Mouse (Mus musculus) CH12.LX (cell line): Measurements from ENCODE around the gene Eif4e.

Source experiments
- CHD1 ChIP-seq: IDR thresholded peaks from 2 replicates; pipeline ENCODE4 v1.6.1; 2012; ENCODE audit warnings: low read depth, low read length, improper control_type of control experiment, inconsistent platforms
- CHD2 ChIP-seq: IDR thresholded peaks from 2 replicates; pipeline ENCODE4 v1.6.1; 2011; ENCODE audit warnings: low read length, improper control_type of control experiment
- CTCF ChIP-seq, 2 experiments: IDR thresholded peaks in 1 of 2; conservative IDR thresholded peaks in 1 of 2; 2 replicates each; pipeline ENCODE4 v1.5.1; 2011 to 2012; ENCODE audit warnings: low read depth in 2 of 2, low read length in 2 of 2, improper control_type of control experiment in 1 of 2, inconsistent platforms in 1 of 2, mild to moderate bottlenecking in 1 of 2, moderate library complexity in 1 of 2
- EP300 ChIP-seq: IDR thresholded peaks from 2 replicates; pipeline ENCODE4 v1.6.1; 2011; ENCODE audit warnings: low read length, improper control_type of control experiment
- GABPA ChIP-seq: IDR thresholded peaks from 2 replicates; pipeline ENCODE4 v1.6.1; 2012; ENCODE audit warnings: low read depth, low read length, improper control_type of control experiment, inconsistent platforms; ENCODE audit not compliant: insufficient replicate concordance
- NRF1 ChIP-seq: IDR thresholded peaks from 2 replicates; pipeline ENCODE4 v1.6.1; 2014; ENCODE audit warnings: low read depth, mild to moderate bottlenecking, inconsistent platforms, low read length, improper control_type of control experiment, moderate library complexity
- POLR2A ChIP-seq: IDR thresholded peaks from 2 replicates; pipeline ENCODE4 v1.6.1; 2011; ENCODE audit warnings: low read depth, mild to moderate bottlenecking, improper control_type of control experiment, low read length
- POLR2AphosphoS2 ChIP-seq: IDR thresholded peaks from 2 replicates; pipeline ENCODE4 v1.6.1; 2011; ENCODE audit warnings: low read depth, low read length, improper control_type of control experiment
- SIN3A ChIP-seq: IDR thresholded peaks from 2 replicates; pipeline ENCODE4 v1.6.1; 2012; ENCODE audit warnings: low read length, improper control_type of control experiment, inconsistent platforms
- UBTF ChIP-seq: IDR thresholded peaks from 2 replicates; pipeline ENCODE4 v1.6.1; 2012; ENCODE audit warnings: low read depth, mild to moderate bottlenecking, inconsistent platforms, low read length, improper control_type of control experiment, moderate library complexity
- ZKSCAN1 ChIP-seq: IDR thresholded peaks from 2 replicates; pipeline ENCODE4 v1.6.1; 2012; ENCODE audit warnings: low read depth, inconsistent platforms, low read length, improper control_type of control experiment, borderline replicate concordance

DNA sequence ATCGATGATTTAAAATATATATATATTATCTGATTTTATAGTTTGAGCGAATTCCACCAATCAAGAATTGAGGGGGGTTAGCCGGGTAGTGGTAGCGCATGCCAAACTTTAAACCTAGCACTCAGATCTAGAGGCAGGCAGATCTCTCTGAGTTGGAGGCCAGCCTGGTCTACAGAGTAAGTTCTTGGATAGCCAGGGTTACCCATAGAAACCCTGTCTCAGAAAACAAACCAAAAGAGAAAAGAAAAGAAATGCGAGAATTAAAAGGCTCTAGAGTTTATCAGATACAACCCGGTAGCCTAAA is 36.0 kb upstream of the Eif4e start:
- TF ChIP-seq CTCF (conservative IDR thresholded peaks at IDR 0.05 in 1 of 2, IDR thresholded peaks at IDR 0.05 in 1 of 2; ENCODE audit: low read depth in 2 of 2, low read length in 2 of 2), result no peak
- TF ChIP-seq CHD1, result peak; percentile 90; the same call in 1 of the 2 replicates
- TF ChIP-seq ZKSCAN1, result no peak
- no peak for TF ChIP-seq GABPA
- TF ChIP-seq SIN3A, result no peak
- TF ChIP-seq EP300, result no peak; the same call in none of the 2 replicates
- no peak for TF ChIP-seq POLR2A
- no peak for TF ChIP-seq CHD2
- no peak for TF ChIP-seq UBTF
- no peak for TF ChIP-seq POLR2AphosphoS2
- TF ChIP-seq NRF1, result no peak
